Mouse (Mus musculus) cerebellum, adult 11 months (tissue): ENCODE measurements around the gene Abcg3.
"Not testable (repeated sequence)": the region's sequence is repeated elsewhere in the genome, so short reads cannot be mapped to it uniquely, and the experiment has no call there.

ENCODE experiments used
- DNase-seq: peaks from one replicate; pipeline ENCODE4 v3.0.0; 2022

The Abcg3 gene

DNA sequence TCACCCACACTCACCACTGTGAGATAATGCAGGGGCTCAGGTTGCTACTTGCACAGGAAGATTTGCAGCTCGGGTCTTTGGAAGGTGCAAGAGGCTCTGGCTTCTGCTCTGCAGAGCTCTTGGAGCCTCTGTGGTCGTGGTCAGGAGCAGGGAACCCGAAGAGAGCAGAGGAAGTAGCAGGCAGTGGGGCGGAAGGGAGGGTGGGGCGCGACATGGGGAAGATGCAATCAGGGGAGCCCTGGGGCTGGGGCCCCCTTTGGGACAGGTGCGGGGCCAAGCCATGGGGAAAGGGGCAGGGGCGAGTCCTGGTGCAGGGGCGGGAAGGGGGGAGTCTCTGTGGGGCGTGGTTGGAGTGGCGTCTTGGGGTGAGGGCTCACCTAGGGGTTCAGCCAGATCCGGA, at the start of gene Abcg3:
TSS of gene Abcg3 (minus strand) at position 184 of the 400 bp plus-strand sequence.
- DNase-seq: no peak

DNA sequence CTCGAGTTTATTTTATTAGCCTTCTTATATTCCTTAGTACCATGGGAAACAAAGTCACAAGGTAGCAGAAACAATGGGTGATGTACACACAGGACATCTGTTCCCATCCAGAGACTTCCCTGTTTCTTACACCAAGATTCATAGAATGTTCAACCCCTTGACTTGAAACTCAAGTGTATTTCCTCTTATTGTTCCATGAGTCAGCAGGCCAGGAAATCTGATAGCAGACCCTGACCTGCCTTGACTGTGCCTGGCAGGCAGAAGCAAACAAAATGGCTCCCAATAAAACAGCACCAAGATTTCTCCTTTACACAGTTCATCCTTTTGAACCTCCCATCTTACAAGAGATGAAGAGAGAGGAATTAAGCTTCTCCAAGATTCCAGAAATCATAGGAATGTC, 30.0 kb upstream of the Abcg3 start:
- DNase-seq: no peak

DNA sequence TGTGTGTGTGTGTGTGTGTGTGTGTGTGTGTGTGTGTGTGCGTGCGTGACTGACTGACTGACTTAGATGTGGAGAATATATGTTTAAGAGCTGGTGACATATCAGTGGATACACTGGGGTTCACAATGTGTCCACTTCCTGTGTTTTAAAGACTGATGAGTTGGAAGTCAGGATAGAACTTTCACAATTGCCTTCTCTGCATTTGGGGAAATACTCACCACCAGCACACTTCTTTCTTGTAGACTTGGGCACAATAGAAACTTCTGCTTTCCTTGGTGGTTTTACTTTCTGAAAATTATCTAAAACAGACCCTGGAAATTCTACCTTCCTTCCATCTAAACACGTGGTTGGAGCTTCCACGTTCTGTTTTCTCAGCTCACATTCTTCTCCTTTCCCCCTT, 29.1 kb upstream of the Abcg3 start:
- DNase-seq: no peak

DNA sequence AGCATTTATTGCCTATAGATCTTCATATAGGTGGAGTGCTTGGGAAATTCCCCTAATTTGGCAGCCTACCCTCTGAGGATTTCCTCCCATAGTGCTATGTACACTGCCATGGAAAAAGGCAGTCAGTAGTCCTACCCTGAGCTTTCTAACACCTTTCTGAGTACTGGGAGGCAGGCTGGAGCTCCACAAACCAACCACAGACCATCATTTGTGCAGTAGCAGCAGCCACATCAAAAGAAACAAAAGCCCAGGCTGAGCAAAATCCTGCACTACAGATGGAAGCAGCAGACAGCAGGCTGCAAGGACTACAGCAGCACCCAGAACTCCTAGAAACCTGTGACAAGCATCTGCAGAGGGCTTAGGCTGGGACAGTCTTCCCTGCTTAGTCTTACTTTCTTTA, 27.9 kb upstream of the Abcg3 start:
- no peak for DNase-seq

DNA sequence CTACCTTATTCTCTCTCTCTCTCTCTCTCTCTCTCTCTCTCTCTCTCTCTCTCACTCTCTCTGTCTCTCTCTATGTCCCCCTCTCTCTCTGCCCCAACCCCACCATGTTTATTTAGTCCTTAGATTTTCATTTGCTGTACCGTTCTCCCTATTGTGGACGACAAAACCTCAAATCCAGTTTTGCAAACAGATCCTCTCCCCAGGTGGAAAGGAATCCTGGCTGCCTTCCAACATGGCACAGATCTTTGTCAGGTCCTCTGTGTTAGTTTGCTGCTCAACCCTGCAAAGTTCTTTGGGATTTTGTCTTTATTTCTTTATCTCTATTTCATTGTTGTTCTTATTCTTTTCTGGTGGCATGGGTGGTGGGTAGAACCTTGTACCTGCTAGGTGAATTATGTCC, 6.9 kb upstream of the Abcg3 start:
- peak; percentile 4 for DNase-seq

DNA sequence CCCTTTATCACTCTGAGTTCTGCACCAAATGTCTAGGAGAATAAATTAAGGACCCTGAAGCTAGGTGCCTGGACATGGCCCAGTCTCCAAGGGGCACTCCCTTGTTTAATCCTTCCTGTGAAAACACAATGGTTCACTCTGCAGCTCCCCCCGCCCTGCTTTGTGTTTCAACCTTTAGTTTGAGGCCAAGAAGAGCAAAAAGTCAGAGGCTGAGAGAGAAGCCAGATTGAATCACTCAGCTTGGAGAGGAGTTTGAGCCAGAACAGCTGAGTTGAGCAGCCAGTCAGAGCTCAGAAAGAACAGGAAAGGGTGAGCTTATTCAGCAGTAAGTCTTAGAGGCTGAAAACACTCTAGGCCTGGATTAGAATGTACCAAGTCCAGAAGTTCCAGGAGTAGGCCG, 5.5 kb upstream of the Abcg3 start:
- DNase-seq: no peak

DNA sequence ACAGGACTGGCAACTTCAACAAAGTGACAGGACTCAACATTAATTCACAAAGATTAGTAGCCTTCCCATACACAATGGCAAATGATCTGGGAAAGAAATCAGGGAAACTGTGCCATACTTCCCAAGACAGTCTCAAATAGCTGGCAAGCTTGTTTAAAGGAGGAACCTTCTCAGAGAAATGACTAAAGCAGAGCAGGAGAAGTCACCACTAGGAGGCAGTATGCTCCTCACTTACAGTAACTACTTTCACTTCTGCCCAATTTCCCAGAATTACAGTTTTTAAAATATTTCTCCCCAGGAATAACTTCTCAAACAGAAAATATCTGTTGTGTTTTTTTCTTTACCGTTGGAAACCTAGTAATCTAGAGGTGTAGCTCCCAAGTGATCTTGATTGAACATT, 4.2 kb upstream of the Abcg3 start:
- peak; percentile 1 for DNase-seq

DNA sequence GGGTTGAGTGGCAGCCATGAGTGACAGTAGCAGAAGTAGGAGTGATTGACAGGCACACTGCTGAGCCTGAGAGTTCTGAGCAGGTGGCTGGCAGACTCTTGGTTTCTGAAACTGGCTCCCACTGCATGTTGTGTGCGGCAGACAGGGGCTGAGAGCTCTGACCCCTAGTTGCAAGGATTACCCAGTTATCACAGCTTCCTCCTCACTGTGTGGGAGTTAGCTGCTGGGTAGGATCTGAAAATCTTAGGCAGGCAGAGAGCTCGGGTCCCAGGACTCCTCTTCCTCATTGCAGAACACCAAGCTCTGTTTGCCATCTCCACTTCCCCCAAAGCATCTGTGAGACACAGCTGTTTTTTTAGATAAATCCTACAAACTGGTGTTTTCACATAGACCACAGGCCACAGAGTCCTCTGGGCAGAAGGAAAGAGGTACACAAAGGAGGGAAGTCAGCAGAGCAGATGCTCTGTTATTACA, 3.4 kb downstream of the Abcg3 start:
- no peak for DNase-seq

DNA sequence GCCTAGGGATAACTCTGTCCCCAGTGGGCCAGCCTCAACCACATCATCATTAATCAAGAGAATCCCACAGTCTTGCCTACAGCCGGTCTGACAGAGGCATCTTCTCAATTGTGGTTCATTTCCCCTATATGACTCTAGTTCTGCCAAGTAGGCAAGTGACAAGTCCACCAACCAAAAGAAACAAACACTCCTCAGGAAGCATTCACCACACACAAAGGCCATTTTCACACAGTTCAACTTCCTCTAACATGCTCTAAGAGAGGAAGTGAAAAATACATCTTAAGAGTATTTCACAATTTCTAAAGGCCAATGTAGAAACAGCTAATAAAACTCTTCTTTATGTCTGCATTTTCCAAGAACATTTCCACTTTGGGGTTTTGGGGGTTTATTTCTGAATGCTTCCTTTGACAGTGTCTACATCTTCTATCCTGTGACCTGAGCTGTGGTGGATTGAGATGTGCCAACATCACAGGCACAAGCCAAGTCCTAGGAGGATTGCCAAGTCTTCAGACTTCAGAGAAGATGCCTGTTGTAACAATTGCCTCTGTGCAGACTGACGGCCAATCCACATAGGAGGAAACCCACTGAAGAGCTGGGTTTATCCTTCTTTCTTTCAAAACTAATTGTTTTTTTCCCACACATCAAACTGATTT, 24.3 kb downstream of the Abcg3 start:
- no peak for DNase-seq

DNA sequence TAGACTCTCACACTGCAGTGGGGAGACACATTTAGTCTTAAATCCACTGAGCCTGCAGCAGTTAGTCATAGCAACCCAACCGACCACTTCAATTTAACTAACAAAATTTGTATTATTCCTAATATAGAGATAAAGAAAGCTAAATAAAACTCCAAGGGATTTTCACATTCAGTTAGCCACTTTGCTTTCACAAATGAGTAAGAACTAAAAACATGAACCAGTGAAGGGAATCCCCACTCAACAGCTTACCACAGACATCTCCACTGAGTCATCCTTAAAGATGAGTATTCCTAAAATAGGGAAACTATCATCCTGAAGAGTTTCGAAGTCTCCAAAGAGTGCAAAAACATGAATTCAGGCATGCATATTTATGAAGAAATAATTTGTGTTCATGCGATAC, 27.3 kb downstream of the Abcg3 start:
- DNase-seq: no peak

DNA sequence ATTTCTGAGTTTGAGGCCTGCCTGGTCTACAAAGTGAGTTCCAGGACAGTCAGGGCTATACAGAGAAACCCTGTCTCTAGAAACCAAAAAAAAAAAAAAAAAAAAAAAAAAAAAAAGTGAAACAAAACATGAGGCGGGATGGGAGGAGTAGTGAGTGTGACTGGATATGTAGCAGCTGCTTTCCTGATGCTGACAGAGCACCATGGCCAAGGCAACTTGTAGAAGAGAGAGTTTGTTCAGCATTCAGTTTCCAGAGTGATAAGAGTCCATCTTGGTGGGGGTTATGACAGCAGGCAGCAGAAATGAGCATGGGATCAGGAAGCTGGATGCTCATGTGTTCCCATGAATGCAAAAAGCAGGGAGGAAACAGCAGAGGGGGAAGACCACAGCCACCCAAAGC, 35.6 kb downstream of the Abcg3 start:
- DNase-seq: no peak

DNA sequence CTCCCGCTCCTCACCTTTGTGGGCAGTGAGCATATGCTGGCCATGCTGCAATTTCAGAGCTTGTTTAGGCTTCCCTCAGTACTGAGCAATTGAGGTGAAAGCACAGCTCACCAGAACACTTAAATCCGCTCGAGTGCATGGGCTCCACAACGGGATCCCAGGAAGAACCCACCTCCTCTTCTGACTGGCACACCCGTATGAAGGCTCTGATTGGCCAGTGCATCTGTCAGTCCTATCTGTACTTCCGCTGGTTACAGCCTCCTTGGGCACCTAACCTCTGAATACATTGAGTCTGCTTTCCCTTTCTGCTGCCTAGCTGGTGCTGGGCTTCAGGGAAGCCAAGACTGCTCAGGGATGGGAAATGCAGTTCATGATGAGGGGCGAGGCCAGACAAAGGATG, 48.4 kb downstream of the Abcg3 start:
- DNase-seq: no peak

DNA sequence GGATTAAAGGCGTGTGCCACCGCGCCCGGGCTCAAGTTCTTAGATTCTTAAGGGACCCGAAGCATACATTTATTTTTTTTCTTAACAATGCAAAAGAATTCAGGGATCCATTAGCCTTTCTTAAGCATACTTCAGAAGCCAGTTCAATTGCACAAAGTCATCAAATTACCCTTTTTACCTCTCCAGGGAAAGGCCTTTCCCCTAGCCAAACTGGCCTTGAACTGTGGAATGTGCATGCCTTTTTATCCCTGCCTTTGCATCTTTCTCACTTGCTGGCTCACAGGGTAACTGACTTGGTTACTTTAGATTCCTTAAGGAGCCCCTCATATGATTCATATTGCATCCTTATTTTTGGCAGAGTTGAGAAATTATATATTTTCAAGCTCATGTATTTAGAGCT, 76.0 kb downstream of the Abcg3 start:
- not testable (repeated sequence) for DNase-seq
